Mouse (Mus musculus) kidney, adult 2 months (tissue): ENCODE data around the gene Vmn1r43.

Source experiments
- CTCF ChIP-seq: fragments of 200-500 bp; conservative IDR thresholded peaks from 2 replicates; pipeline ENCODE4 v1.5.1; 2011; ENCODE audit warnings: low read depth, mild to moderate bottlenecking, control low read depth, low read length, moderate library complexity, mixed read lengths; ENCODE audit not compliant: insufficient read depth, insufficient read length
- POLR2A ChIP-seq: fragments of 200-500 bp; IDR thresholded peaks from one replicate; pipeline ENCODE4 v1.6.1; 2011; ENCODE audit warnings: low read depth, low read length, control low read depth

GRCm38 (mm10) chr6:89883812-89884211 lies 7.6 kb upstream of the Vmn1r43 start:
- TF ChIP-seq POLR2A: no peak
- TF ChIP-seq CTCF: no peak
